Mouse (Mus musculus) T-helper 2 cell (primary cell): ENCODE data around the gene Glis2.

Experiments
- in situ Hi-C: fragments of 300-600 bp; cut with MboI, MseI; formaldehyde crosslinking; loops from one replicate; pipeline ENCODE4 v1.15.1; 2025; ENCODE audit warnings: high pct_unique_total_duplicates

The Glis2 gene

GRCm38 (mm10) chr16:4593971-4594813, at the start of gene Glis2:
Gene Glis2, plus strand, starts transcription at chr16:4594713.
- in situ Hi-C loops, result no loop called here

- in situ Hi-C loops, result no loop called here
These were observed 49.7 kb upstream of the Glis2 start for GRCm38 (mm10) chr16:4544845-4545244.

GRCm38 (mm10) chr16:4546838-4547237, 47.7 kb upstream of the Glis2 start:
- in situ Hi-C loops, result no loop called here

GRCm38 (mm10) chr16:4547611-4548010, 46.9 kb upstream of the Glis2 start:
- in situ Hi-C loops, result no loop called here

GRCm38 (mm10) chr16:4548953-4549688, 45.4 kb upstream of the Glis2 start:
- in situ Hi-C loops, result no loop called here

GRCm38 (mm10) chr16:4551056-4551455, 43.5 kb upstream of the Glis2 start:
- in situ Hi-C loops, result no loop called here

- in situ Hi-C loops, result no loop called here
These were observed 42.6 kb upstream of the Glis2 start for GRCm38 (mm10) chr16:4551885-4552284.

- in situ Hi-C loops, result no loop called here
These were observed 41.5 kb upstream of the Glis2 start for GRCm38 (mm10) chr16:4552829-4553550.

- in situ Hi-C loops, result loop anchor here (5.0 kb wide), 1 partner anchor 68 kb away; no protein-coding TSS in a partner anchor
These were observed 39.0 kb upstream of the Glis2 start for GRCm38 (mm10) chr16:4555555-4555954.

GRCm38 (mm10) chr16:4557085-4557484, 37.4 kb upstream of the Glis2 start:
- in situ Hi-C loops, result loop anchor here (5.0 kb wide), 1 partner anchor 70 kb away; no protein-coding TSS in a partner anchor

- in situ Hi-C loops, result loop anchor here (5.0 kb wide), 1 partner anchor 71 kb away; no protein-coding TSS in a partner anchor
These were observed 36.6 kb upstream of the Glis2 start for GRCm38 (mm10) chr16:4557949-4558348.

GRCm38 (mm10) chr16:4558384-4558979, 36.0 kb upstream of the Glis2 start:
- in situ Hi-C loops, result loop anchor here (5.0 kb wide), 1 partner anchor 71 kb away; no protein-coding TSS in a partner anchor

GRCm38 (mm10) chr16:4558980-4559631, 35.4 kb upstream of the Glis2 start:
- in situ Hi-C loops, result loop anchor here (5.0 kb wide), 1 partner anchor 72 kb away; no protein-coding TSS in a partner anchor

GRCm38 (mm10) chr16:4559715-4560144, 34.8 kb upstream of the Glis2 start, which contains the start of gene Tfap4:
Gene Tfap4, minus strand, starts transcription at chr16:4559854.
- in situ Hi-C loops, result loop anchor here (5.0 kb wide), 1 partner anchor 72 kb away; no protein-coding TSS in a partner anchor

- in situ Hi-C loops, result no loop called here
These were observed 34.2 kb upstream of the Glis2 start for GRCm38 (mm10) chr16:4560145-4560952.

GRCm38 (mm10) chr16:4567912-4568311, 26.6 kb upstream of the Glis2 start:
- in situ Hi-C loops, result loop anchor here (5.0 kb wide), 1 partner anchor 39 kb away; no protein-coding TSS in a partner anchor

GRCm38 (mm10) chr16:4570737-4571136, 23.8 kb upstream of the Glis2 start:
- in situ Hi-C loops, result no loop called here

- in situ Hi-C loops, result no loop called here
These were observed 18.5 kb upstream of the Glis2 start for GRCm38 (mm10) chr16:4576038-4576437.

- in situ Hi-C loops, result no loop called here
These were observed 17.6 kb upstream of the Glis2 start for GRCm38 (mm10) chr16:4576873-4577272.

GRCm38 (mm10) chr16:4578630-4579029, 15.9 kb upstream of the Glis2 start:
- in situ Hi-C loops, result no loop called here
